Mouse (Mus musculus): ENCODE results near the gene Grb10.

GRCm38 (mm10) chr11:11890139-11890741, 148.2 kb downstream of the Grb10 start:
- no peak for TF ChIP-seq CTCF (IDR thresholded peaks at IDR 0.05; ENCODE audit: borderline replicate concordance, control insufficient read depth, extremely low read depth, insufficient read depth, low read length, poor library complexity)
- no peak for TF ChIP-seq POLR2A (IDR thresholded peaks at IDR 0.05; ENCODE audit: control insufficient read depth, extremely low read depth, insufficient read depth, low read length, poor library complexity)

All from thymus, adult 2 months (tissue).